Mouse (Mus musculus) hematopoietic stem cell, adult 5-6 weeks (primary cell): ENCODE measurements around the gene Srd5a3. TPM values are rescaled to one million over a fixed set of nuclear protein-coding genes. Genes with fewer than 3 reads are reported as not detected.
A peak's percentile ranks its signal among the peaks of the same experiment; 100 is the strongest.

ENCODE experiments used
- ATAC-seq, 2 experiments: fragments of 125-278 bp in 1 of 2; replicated peaks in 1 of 2; 2 replicates each; pipeline ENCODE4 v1.8.0; 2016 to 2017; ENCODE audit warnings: inconsistent platforms in 2 of 2, mild to moderate bottlenecking in 2 of 2, moderate number of reproducible peaks in 2 of 2, low read depth in 1 of 2, moderate TSS enrichment in 1 of 2; ENCODE audit not compliant: low FRiP score in 2 of 2, poor library complexity in 2 of 2, severe bottlenecking in 2 of 2, insufficient read depth in 1 of 2, low TSS enrichment in 1 of 2
- total RNA-seq: library from RNA; stranded (forward); fragments of 172-1452, 232-1000 nt; gene quantifications from 2 replicates; pipeline ENCODE4 v1.2.3, GENCODE M21; 2017

Gene Srd5a3
- total RNA-seq, 1 experiment from 2014 or later = 15.5 TPM

- no peak for ATAC-seq
Observed at GRCm38 (mm10) chr5:76179171-76179570, 39.1 kb downstream of the Srd5a3 start.

- ATAC-seq = no peak
Observed at GRCm38 (mm10) chr5:76179791-76180190, 39.7 kb downstream of the Srd5a3 start.

- ATAC-seq = peak in 1 of 2 experiments; percentile 25; a peak in 1 of 4 replicates
Observed at GRCm38 (mm10) chr5:76182326-76182725, 42.3 kb downstream of the Srd5a3 start.

- ATAC-seq = peak in 1 of 2 experiments; percentile 52; a peak in 2 of 4 replicates
Observed at GRCm38 (mm10) chr5:76183043-76183749, 43.1 kb downstream of the Srd5a3 start.

GRCm38 (mm10) chr5:76183750-76184261 is 43.7 kb downstream of the Srd5a3 start, which contains the start of gene Tmem165:
TSS of gene Tmem165 (plus strand) at chr5:76183880.
- ATAC-seq = peak; percentile 93 to 94

GRCm38 (mm10) chr5:76184286-76185080 is 44.4 kb downstream of the Srd5a3 start:
- peak; percentile 25 to 30; a peak in 3 of 4 replicates for ATAC-seq

- ATAC-seq = no peak
Observed at GRCm38 (mm10) chr5:76187885-76188284, 47.8 kb downstream of the Srd5a3 start.

- ATAC-seq = no peak
Observed at GRCm38 (mm10) chr5:76190609-76191008, 50.5 kb downstream of the Srd5a3 start.

- ATAC-seq = no peak
Observed at GRCm38 (mm10) chr5:76193075-76193474, 53.0 kb downstream of the Srd5a3 start.

- ATAC-seq = no peak
Observed at GRCm38 (mm10) chr5:76194377-76194945, 54.4 kb downstream of the Srd5a3 start.

- no peak for ATAC-seq
Observed at GRCm38 (mm10) chr5:76199346-76199745, 59.3 kb downstream of the Srd5a3 start.

- no peak for ATAC-seq
Observed at GRCm38 (mm10) chr5:76203171-76203570, 63.1 kb downstream of the Srd5a3 start.

Other genes starting within 250 kb of the Srd5a3 start
- gene Kdr, start 161.8 kb upstream of the Srd5a3 start, total RNA-seq = 0.31 and 0.99 TPM in 2 replicates
- gene Tmem165, start 43.6 kb downstream of the Srd5a3 start, total RNA-seq = 47.3 and 61.6 TPM in 2 replicates
- gene Clock, start 164.5 kb downstream of the Srd5a3 start, total RNA-seq = 13.8 and 16.9 TPM in 2 replicates
- not detected in 2 replicates for gene Pdcl2, start 190.9 kb downstream of the Srd5a3 start, total RNA-seq
- not detected in 2 replicates for gene Nmu, start 223.5 kb downstream of the Srd5a3 start, total RNA-seq